Mouse (Mus musculus) neural tube, embryonic 11.5 days (tissue): ENCODE results near the gene Neurod2. TPM values are rescaled to one million over a fixed set of nuclear protein-coding genes. Genes with fewer than 3 reads are reported as not detected.

ENCODE experiments used
- ATAC-seq: fragments of 200-750 bp; cut with Nextera tagmentation; 2 replicates; pipeline ENCODE4 v1.8.0; 2017; ENCODE audit warnings: moderate number of reproducible peaks, mild to moderate bottlenecking, moderate TSS enrichment, moderate library complexity; ENCODE audit not compliant: insufficient read depth, low FRiP score, low TSS enrichment
- DNase-seq: peaks from one replicate; pipeline ENCODE4 v3.0.0-alpha.2; 2015; ENCODE audit warnings: low spot score
- H3K27ac ChIP-seq: fragments of 300-500 bp; sonication (generic); 2 replicates; pipeline ENCODE4 v1.5.1; 2014; ENCODE audit warnings: low read depth, mild to moderate bottlenecking, low read length
- H3K27me3 ChIP-seq: fragments of 300-500 bp; sonication (generic); 2 replicates; pipeline ENCODE4 v1.6.1; 2014; ENCODE audit warnings: mild to moderate bottlenecking, low read length, mixed read lengths; ENCODE audit not compliant: control insufficient read depth, insufficient read depth
- H3K36me3 ChIP-seq: fragments of 300-500 bp; sonication (generic); 2 replicates; pipeline ENCODE4 v1.6.1; 2014; ENCODE audit warnings: mild to moderate bottlenecking, low read length, moderate library complexity, mixed read lengths; ENCODE audit not compliant: control insufficient read depth, insufficient read depth
- H3K4me1 ChIP-seq: fragments of 300-500 bp; sonication (generic); 2 replicates; pipeline ENCODE4 v1.6.1; 2014; ENCODE audit warnings: low read length, mixed read lengths; ENCODE audit not compliant: control insufficient read depth, insufficient read depth
- H3K4me2 ChIP-seq: fragments of 300-500 bp; sonication (generic); 2 replicates; pipeline ENCODE4 v1.6.1; 2014; ENCODE audit warnings: low read depth, mild to moderate bottlenecking, moderate library complexity
- H3K4me3 ChIP-seq: fragments of 300-500 bp; sonication (generic); 2 replicates; pipeline ENCODE4 v1.5.1; 2014; ENCODE audit warnings: low read depth, low read length
- H3K9ac ChIP-seq: fragments of 300-500 bp; sonication (generic); 2 replicates; pipeline ENCODE4 v1.6.1; 2014; ENCODE audit warnings: mild to moderate bottlenecking, low read length
- H3K9me3 ChIP-seq: fragments of 300-500 bp; sonication (generic); 2 replicates; pipeline ENCODE4 v1.6.1; 2016; ENCODE audit warnings: low read length; ENCODE audit not compliant: control insufficient read depth
- WGBS: fragments of 180-500 bp; shearing (Covaris S2); extraction: QIAGEN DNeasy Blood & Tissue Kit; methylation state at CpG from one replicate; pipeline ENCODE4 v1.1.7; 2014; 5-methylcytosine and 5-hydroxymethylcytosine counted together
- polyA plus RNA-seq: library from polyadenylated mRNA; unstranded; fragments of >200 nt; fragmentation: Nextera tagmentation; extraction: Ambion mirVana; gene quantifications from 2 replicates; pipeline ENCODE4 v1.2.1, GENCODE M21; 2014

The Neurod2 gene
- polyA plus RNA-seq, 1 experiment from 2014 or later = 1.2 TPM

DNA sequence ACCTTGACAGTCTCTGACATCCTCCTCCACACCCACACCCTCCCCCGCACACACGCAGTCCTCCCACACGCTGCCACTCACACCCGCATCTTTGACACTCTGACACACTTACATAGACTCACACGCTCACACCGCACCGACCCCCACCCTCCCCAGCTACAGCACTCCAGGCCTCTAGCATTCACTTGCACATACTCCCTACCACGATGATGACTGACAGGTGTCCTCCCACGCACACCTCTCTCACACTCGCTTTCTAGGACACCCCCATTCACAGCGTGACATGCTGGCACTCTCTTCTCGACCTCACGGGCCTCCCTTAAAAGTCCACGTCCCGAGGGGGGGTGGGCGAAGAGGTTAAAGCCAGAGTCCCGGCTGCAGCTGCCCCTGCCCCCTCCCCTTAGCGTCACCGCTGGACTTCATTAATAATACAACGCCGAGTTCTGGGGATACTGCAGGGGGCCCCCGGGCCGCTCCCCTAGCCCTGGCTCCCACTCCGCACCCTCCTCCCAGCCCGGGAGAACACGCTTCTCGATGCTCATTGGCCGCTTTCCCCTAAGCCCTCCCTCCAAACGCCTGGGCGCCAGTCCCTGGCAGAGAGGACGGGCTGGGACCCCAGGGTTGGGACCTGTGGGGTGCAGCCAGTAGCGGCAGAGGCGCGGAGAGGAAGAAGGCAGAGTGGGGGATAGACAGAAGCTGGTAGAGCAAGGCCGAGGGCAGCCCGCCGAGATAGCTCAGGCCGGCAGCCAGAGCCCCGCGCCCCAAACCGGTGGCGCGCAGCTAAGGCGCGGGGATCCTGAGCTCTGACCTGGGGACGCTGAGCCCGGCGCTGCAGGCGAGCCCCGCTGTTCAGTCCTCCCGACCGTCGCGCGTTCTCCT lies 18.9 kb upstream of the Neurod2 start, which contains the start of gene Ppp1r1b:
Gene Ppp1r1b (plus strand): TSS at position 322 of the 879 bp plus-strand sequence.
- Histone ChIP-seq H3K27ac (no peak within 1 kb of the TSS), H3K36me3 (no peaks in the 10 kb centered on the region), H3K27me3 (peaks cover 83% of the 10 kb centered on the region), H3K4me2 (peak within 1 kb of the TSS; percentile 49), H3K9ac (peak within 1 kb of the TSS; percentile 5; the same call in 1 of the 2 replicates), H3K4me1 (peaks cover 3% of the 10 kb centered on the region; the same call in 1 of the 2 replicates), H3K4me3 (peak within 1 kb of the TSS; percentile 35), H3K9me3 (no peaks in the 10 kb centered on the region)
- ATAC-seq (no peak), DNase-seq (no peak)
- WGBS = under 1% methylated on average over 55 of the region's 55 CpGs

DNA sequence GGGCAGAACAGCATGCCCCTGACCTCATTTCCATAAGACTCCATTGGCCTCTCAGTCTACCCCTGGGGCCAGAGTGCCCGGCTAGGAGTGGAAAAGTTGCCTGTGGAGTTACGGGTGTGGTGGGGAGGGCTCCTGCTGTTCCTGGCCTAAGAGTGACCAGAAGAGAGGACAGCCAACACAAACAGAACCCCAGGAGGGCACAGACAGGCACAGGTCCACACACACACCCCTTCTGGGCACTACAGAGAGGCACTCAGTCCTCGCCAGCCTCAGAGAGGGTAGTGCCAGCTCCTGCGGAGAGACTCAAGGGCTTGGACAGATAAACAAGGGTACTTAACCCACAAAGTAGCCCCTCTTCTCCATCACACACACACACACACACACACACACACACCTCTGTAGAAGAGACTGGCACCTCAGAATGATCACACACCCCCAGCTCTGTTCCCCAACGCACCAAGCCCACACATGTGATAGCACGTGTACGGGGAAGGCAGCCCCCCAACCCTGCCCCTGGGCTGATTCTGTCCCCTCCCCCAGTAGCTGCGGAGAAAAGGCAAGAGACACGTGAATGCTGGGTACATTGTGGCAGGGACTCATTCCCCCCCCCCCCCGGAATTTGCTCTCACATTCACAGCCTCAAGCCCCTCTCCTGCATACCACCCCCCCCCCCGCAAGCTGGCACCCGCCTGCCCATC lies 18.1 kb upstream of the Neurod2 start:
- ATAC-seq (no peak), DNase-seq (no peak)
- no peaks in the 10 kb centered on the region for H3K36me3 ChIP-seq
- peaks cover 86% of the 10 kb centered on the region for H3K27me3 ChIP-seq
- peaks cover 3% of the 10 kb centered on the region; the same call in 1 of the 2 replicates for H3K4me1 ChIP-seq
- no peak overlapping the region for H3K4me3 ChIP-seq
- no peak overlapping the region for H3K4me2 ChIP-seq
- no peak overlapping the region for H3K27ac ChIP-seq
- no peaks in the 10 kb centered on the region for H3K9me3 ChIP-seq
- WGBS = 4% methylated on average over 7 of the region's 12 CpGs
- H3K9ac ChIP-seq = no peak overlapping the region

- H3K4me1 ChIP-seq = peaks cover 6% of the 10 kb centered on the region; the same call in 1 of the 2 replicates
- no peak overlapping the region for H3K9ac ChIP-seq
These were observed 16.7 kb upstream of the Neurod2 start for GRCm38 (mm10) chr11:98346168-98346567.

GRCm38 (mm10) chr11:98345253-98345652 lies 15.8 kb upstream of the Neurod2 start:
- 2% methylated on average over 14 of the region's 14 CpGs for WGBS
- no peak overlapping the region for H3K4me3 ChIP-seq
- H3K27me3 ChIP-seq = peaks cover 84% of the 10 kb centered on the region
- H3K36me3 ChIP-seq = no peaks in the 10 kb centered on the region
- peaks cover 6% of the 10 kb centered on the region; the same call in 1 of the 2 replicates for H3K4me1 ChIP-seq
- peak; percentile 84 for DNase-seq
- H3K9ac ChIP-seq = no peak overlapping the region
- H3K4me2 ChIP-seq = no peak overlapping the region
- H3K27ac ChIP-seq = no peak overlapping the region
- ATAC-seq = no peak
- no peaks in the 10 kb centered on the region for H3K9me3 ChIP-seq

More at GRCm38 (mm10) chr11:98346168-98346567, 16.7 kb upstream of the Neurod2 start:
- Histone ChIP-seq H3K9me3 (no peaks in the 10 kb centered on the region), H3K27ac (no peak overlapping the region), H3K36me3 (no peaks in the 10 kb centered on the region), H3K4me3 (no peak overlapping the region), H3K4me2 (no peak overlapping the region), H3K27me3 (peaks cover 86% of the 10 kb centered on the region)
- ATAC-seq (no peak), DNase-seq (no peak)
- WGBS = 8% methylated on average over 9 of the region's 9 CpGs

DNA sequence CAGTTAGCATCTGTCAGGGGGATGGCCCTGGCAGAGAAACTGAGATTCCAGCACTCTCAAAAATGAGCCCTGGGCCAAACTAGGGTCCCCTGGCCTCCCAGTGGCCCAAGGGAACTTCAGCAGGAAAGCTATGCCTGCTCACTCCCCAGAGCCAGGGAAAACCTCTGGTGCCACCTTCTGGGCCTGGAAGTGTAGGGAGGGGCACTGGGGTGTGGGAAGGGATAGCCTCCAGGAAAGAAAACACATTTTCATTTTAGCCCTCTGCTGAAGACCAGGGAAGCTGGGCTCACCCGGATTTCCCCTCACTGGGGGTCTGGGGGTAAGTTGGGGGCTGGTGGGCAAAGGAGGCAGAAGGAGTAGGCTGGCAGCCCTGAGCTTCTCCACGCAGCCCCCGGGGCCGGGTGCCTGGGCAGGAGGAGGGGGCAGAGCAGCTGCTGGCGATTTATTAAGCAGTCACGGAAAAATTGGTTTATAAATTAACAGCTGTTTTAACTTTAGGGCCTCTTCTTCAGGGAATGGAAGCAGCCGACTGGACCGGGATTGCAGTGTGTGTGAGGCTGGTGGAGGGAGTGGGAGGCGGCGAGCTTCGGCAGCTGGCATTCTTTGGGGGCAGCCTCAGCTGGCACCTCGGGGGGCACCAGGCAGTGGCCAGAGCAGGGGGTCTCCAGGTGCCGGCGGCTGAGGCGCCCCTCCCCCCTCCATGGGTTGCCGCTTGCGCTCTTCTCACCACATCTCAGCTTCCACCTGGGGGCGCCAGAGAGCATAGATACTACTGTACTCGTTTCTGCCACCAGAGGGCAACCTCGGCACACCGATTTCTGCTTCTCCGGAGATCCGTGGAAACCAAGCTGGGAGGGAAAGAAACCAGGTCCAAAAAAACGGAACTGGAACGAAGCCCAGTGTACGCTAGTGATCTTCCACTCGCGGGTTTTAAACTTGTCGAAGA lies 12.8 kb upstream of the Neurod2 start:
- H3K27me3 ChIP-seq = peaks cover 85% of the 10 kb centered on the region
- H3K4me1 ChIP-seq = peaks cover 13% of the 10 kb centered on the region
- H3K27ac ChIP-seq = no peak overlapping the region
- H3K4me3 ChIP-seq = 0 out of 2 replicates have a peak overlapping the region, but pooled peaks have one; percentile 8
- ATAC-seq (peak; percentile 22; the same call in 1 of the 2 replicates), DNase-seq (peak; percentile 91)
- H3K4me2 ChIP-seq = peak overlapping the region; percentile 35
- no peak overlapping the region for H3K9ac ChIP-seq
- no peaks in the 10 kb centered on the region for H3K9me3 ChIP-seq
- H3K36me3 ChIP-seq = no peaks in the 10 kb centered on the region
- 2% methylated on average over 28 of the region's 29 CpGs for WGBS

DNA sequence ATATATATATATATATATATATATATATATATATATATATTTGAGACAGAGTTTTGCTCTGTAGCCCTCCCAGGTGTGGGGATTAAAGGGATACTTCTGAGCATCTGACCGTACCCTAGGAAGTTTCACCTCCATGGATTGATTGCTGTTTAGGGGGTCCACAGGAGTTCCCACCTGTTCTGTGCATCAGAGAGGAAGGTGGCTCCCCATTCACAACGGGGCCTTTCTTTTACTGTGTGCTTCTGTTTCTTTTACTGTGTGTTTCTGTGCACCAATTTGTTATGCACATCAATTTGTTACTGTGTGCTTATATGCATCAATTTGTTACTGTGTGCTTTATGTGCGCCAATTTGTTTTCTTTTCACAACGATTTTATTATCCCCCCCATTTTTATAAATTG lies 11.7 kb upstream of the Neurod2 start:
- DNase-seq = no peak
- H3K9me3 ChIP-seq = no peaks in the 10 kb centered on the region
- H3K4me2 ChIP-seq = no peak overlapping the region
- H3K4me3 ChIP-seq = no peak overlapping the region
- no peak for ATAC-seq
- no peaks in the 10 kb centered on the region for H3K36me3 ChIP-seq
- H3K9ac ChIP-seq = no peak overlapping the region
- WGBS = 51% methylated on average over 4 of the region's 4 CpGs
- H3K27me3 ChIP-seq = peaks cover 85% of the 10 kb centered on the region
- H3K27ac ChIP-seq = no peak overlapping the region
- peaks cover 13% of the 10 kb centered on the region for H3K4me1 ChIP-seq

DNA sequence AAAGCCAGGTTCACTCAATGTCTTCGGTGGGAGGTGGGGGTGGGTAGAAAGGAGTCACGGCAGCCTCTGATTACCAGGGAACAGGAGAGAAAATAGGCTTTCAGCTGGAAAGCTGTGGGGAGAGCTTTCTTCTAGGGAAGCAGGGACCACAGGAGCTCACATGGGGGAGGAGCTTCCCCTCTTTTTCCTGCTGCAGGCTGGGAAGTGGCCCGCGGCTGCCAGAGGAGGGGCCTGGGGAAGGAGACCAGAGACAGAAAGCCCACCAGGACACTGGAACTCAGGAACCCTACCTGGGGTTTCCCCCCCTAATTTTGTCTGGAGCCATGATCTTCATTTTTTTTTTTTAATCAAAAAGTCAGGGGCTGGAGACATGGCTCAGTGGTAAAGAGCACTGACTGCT lies 11.1 kb upstream of the Neurod2 start:
- H3K9me3 ChIP-seq = no peaks in the 10 kb centered on the region
- whole genome bisulfite sequencing = 3% methylated on average over 4 of the region's 4 CpGs
- H3K4me3 ChIP-seq = no peak overlapping the region

DNA sequence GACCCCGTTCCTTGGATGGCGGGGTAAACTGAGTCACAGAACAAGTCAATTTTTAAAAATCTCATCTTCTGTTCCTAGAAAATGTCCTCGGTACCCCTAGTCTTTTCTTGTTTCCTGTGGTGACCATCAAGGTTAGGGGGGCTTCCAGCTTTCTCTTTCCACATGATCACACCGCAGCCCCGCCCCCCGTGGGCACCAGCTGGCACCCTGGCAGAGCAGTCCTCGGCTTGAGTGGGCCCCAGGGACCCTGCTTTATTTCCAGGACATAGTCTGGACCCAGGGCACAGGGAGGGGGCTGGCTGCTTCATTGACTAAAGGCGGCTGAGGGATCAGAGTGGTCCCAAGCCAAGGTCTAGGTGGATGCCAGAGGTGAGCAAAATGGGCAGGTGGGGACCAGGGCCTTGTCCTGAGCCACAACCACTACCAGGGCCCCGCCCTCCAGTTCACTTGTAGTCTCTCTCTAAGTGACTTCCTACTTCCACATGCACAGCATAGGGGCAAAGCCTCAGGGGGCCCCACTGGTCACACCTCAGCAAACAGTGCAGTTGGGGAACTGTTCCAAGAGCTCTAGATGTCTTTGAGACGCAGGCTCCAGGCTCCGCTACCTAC lies 10.3 kb upstream of the Neurod2 start:
- Histone ChIP-seq H3K36me3 (no peaks in the 10 kb centered on the region), H3K27me3 (peaks cover 86% of the 10 kb centered on the region), H3K27ac (no peak overlapping the region), H3K9me3 (no peaks in the 10 kb centered on the region), H3K4me2 (no peak overlapping the region), H3K4me1 (peaks cover 13% of the 10 kb centered on the region), H3K9ac (no peak overlapping the region), H3K4me3 (no peak overlapping the region; the same call in 1 of the 2 replicates)
- ATAC-seq = no peak
- WGBS = 8% methylated on average over 11 of the region's 11 CpGs
- DNase-seq = no peak

More for the DNA sequence above, 11.1 kb upstream of the Neurod2 start:
- no peak for DNase-seq
- no peak overlapping the region for H3K27ac ChIP-seq
- peaks cover 13% of the 10 kb centered on the region for H3K4me1 ChIP-seq
- ATAC-seq = no peak
- H3K4me2 ChIP-seq = no peak overlapping the region
- no peak overlapping the region for H3K9ac ChIP-seq
- H3K27me3 ChIP-seq = peaks cover 85% of the 10 kb centered on the region
- H3K36me3 ChIP-seq = no peaks in the 10 kb centered on the region
